Mouse (Mus musculus): Measurements from ENCODE around the gene Wfikkn2.

GRCm38 (mm10) chr11:94212489-94212836 lies 33.3 kb downstream of the Wfikkn2 start:
- TF ChIP-seq MAFK (IDR thresholded peaks at IDR 0.05; ENCODE audit: insufficient read depth, low read depth, low read length): no peak
- no peak for TF ChIP-seq CHD2 (IDR thresholded peaks at IDR 0.05; ENCODE audit: low read depth, low read length)
- TF ChIP-seq HCFC1 (IDR thresholded peaks at IDR 0.05; ENCODE audit: borderline replicate concordance, insufficient read depth, low read length): no peak
- TF ChIP-seq ZNF384 (IDR thresholded peaks at IDR 0.05; ENCODE audit: low read depth, low read length): no peak
